Mouse (Mus musculus): ENCODE data around the gene Grm1.

DNA sequence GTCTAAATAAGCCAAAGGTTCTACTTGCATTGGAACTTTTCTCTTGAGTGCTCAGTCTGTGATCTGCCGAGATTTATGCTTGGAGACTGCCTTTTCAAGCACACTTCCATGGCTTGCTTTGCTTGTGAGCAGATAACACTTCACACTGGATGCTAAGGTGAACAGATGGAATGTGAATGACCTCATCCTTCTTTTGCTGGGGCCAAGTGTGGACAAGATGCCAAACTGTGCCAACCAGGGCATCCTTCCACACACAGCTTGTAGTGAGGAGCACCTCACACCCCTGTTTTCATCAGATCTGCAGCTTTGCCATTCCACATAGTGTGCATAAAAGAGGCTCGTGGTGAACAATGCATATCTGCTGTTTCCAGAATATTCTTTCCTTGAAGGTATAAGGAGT is 371.3 kb downstream of the Grm1 start:
- TF ChIP-seq SIN3A (IDR thresholded peaks at IDR 0.05; ENCODE audit: low read length) (no peak), MAZ (IDR thresholded peaks at IDR 0.05; ENCODE audit: low read depth, low read length) (no peak), EP300 (IDR thresholded peaks at IDR 0.05; ENCODE audit: low read length) (no peak)
